Mouse (Mus musculus) forebrain, postnatal 0 days (tissue): ENCODE data around the gene Usp42. TPM values are rescaled to one million over a fixed set of nuclear protein-coding genes. Genes with fewer than 3 reads are reported as not detected.

ENCODE experiments used
- ATAC-seq: fragments of 200-750 bp; cut with Nextera tagmentation; 2 replicates; pipeline ENCODE4 v1.8.0; 2017; ENCODE audit warnings: mild to moderate bottlenecking, moderate library complexity
- DNase-seq: peaks from one replicate; pipeline ENCODE4 v3.0.0-alpha.2; 2015
- H3K27ac ChIP-seq: fragments of 300-500 bp; sonication (generic); 2 replicates; pipeline ENCODE4 v1.5.1; 2014; ENCODE audit warnings: low read depth, mild to moderate bottlenecking, antibody characterized with exemption, low read length, moderate library complexity, mixed read lengths
- H3K27me3 ChIP-seq: fragments of 300-500 bp; sonication (generic); 2 replicates; pipeline ENCODE4 v1.6.1; 2014; ENCODE audit warnings: mild to moderate bottlenecking, low read length, mixed read lengths; ENCODE audit not compliant: insufficient read depth
- H3K36me3 ChIP-seq: fragments of 300-500 bp; sonication (generic); 2 replicates; pipeline ENCODE4 v1.6.1; 2014; ENCODE audit warnings: mild to moderate bottlenecking, moderate library complexity; ENCODE audit not compliant: insufficient read depth
- H3K4me1 ChIP-seq: fragments of 300-500 bp; sonication (generic); 2 replicates; pipeline ENCODE4 v1.6.1; 2014; ENCODE audit warnings: antibody characterized with exemption; ENCODE audit not compliant: insufficient read depth
- H3K4me2 ChIP-seq: fragments of 300-500 bp; sonication (generic); 2 replicates; pipeline ENCODE4 v1.6.1; 2014; ENCODE audit warnings: low read depth, mild to moderate bottlenecking, moderate library complexity
- H3K4me3 ChIP-seq: fragments of 300-500 bp; sonication (generic); 2 replicates; pipeline ENCODE4 v1.5.1; 2014; ENCODE audit warnings: low read depth, low read length, mixed read lengths
- H3K9ac ChIP-seq: fragments of 300-500 bp; sonication (generic); 2 replicates; pipeline ENCODE4 v1.6.1; 2014; ENCODE audit warnings: mild to moderate bottlenecking
- H3K9me3 ChIP-seq: fragments of 300-500 bp; sonication (generic); 2 replicates; pipeline ENCODE4 v1.6.1; 2016; ENCODE audit warnings: low read length
- CTCF ChIP-seq: sonication (generic); IDR thresholded peaks from 2 replicates; pipeline ENCODE4 v1.5.1; 2016; ENCODE audit warnings: antibody characterized with exemption, control low read depth, low read depth
- WGBS: fragments of 180-500 bp; shearing (Covaris S2); extraction: QIAGEN DNeasy Blood & Tissue Kit; methylation state at CpG from one replicate; pipeline ENCODE4 v1.1.7; 2014; 5-methylcytosine and 5-hydroxymethylcytosine counted together
- polyA plus RNA-seq: library from polyadenylated mRNA; unstranded; fragments of >200 nt; fragmentation: Nextera tagmentation; extraction: Ambion mirVana; gene quantifications from 2 replicates; pipeline ENCODE4 v1.2.1, GENCODE M21; 2015
- total RNA-seq: library from RNA; depleted of rRNA; stranded (reverse); fragments of >200 nt; gene quantifications from 2 replicates; pipeline ENCODE4 v1.2.3, GENCODE M21; 2014

Gene Usp42
- total and polyA plus RNA-seq, 2 experiments from 2014 or later: 16.8 to 25.1 TPM

- DNase-seq: no peak
- Histone ChIP-seq H3K4me1 (peaks cover 11% of the 10 kb centered on the region), H3K4me3 (peak overlapping the region; percentile 97), H3K27me3 (no peaks in the 10 kb centered on the region), H3K4me2 (peak overlapping the region; percentile 88), H3K9me3 (no peaks in the 10 kb centered on the region), H3K36me3 (peaks cover 5% of the 10 kb centered on the region; the same call in 1 of the 2 replicates), H3K27ac (peak overlapping the region; percentile 85), H3K9ac (peak overlapping the region; percentile 86)
- ATAC-seq: peak; percentile 11; the same call in 1 of the 2 replicates
- no peak for TF ChIP-seq CTCF
- WGBS: 1% methylated on average over 40 of the region's 82 CpGs
Measured at GRCm38 (mm10) chr5:143731483-143732112, 482 bp downstream of the Usp42 start.

DNA sequence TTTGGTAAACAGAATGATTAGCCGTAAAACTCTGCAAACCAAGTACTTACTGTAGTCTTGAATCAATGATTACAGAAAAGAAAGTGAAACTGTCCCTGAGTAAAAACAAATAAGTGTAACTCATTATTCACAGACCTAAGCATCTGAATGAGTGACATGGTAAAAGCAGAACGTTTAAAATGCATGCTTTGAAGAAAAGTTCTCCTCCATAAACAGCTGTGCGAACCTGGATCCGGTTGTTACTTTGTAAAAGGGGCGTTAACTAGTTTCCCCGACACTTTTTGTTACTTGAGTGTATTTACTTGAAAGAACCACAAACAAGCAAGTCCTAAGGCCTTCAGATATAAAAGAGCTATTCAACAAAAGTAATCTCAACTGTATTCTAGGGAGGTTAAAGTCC is 1.2 kb downstream of the Usp42 start:
- ATAC-seq: no peak
- Histone ChIP-seq H3K27ac (no peak overlapping the region), H3K4me2 (peak overlapping the region; percentile 88), H3K4me3 (peak overlapping the region; percentile 97), H3K36me3 (peaks cover 11% of the 10 kb centered on the region), H3K4me1 (peaks cover 11% of the 10 kb centered on the region), H3K9ac (peak overlapping the region; percentile 86; the same call in 1 of the 2 replicates), H3K9me3 (no peaks in the 10 kb centered on the region), H3K27me3 (no peaks in the 10 kb centered on the region)
- DNase-seq: no peak
- 7% methylated on average over 6 of the region's 6 CpGs for WGBS
- no peak for TF ChIP-seq CTCF

- H3K27me3 ChIP-seq: no peaks in the 10 kb centered on the region
- peak; percentile 41; the same call in 1 of the 2 replicates for TF ChIP-seq CTCF
- H3K27ac ChIP-seq: no peak overlapping the region
- H3K36me3 ChIP-seq: peaks cover 90% of the 10 kb centered on the region
- H3K4me2 ChIP-seq: no peak overlapping the region
- ATAC-seq (peak; percentile 77), DNase-seq (peak; percentile 64)
- no peak overlapping the region for H3K4me3 ChIP-seq
- H3K9ac ChIP-seq: no peak overlapping the region
- WGBS: 76% methylated on average over 7 of the region's 7 CpGs
- no peaks in the 10 kb centered on the region for H3K9me3 ChIP-seq
- no peaks in the 10 kb centered on the region for H3K4me1 ChIP-seq
Measured at GRCm38 (mm10) chr5:143721962-143722361, 10.1 kb downstream of the Usp42 start.

DNA sequence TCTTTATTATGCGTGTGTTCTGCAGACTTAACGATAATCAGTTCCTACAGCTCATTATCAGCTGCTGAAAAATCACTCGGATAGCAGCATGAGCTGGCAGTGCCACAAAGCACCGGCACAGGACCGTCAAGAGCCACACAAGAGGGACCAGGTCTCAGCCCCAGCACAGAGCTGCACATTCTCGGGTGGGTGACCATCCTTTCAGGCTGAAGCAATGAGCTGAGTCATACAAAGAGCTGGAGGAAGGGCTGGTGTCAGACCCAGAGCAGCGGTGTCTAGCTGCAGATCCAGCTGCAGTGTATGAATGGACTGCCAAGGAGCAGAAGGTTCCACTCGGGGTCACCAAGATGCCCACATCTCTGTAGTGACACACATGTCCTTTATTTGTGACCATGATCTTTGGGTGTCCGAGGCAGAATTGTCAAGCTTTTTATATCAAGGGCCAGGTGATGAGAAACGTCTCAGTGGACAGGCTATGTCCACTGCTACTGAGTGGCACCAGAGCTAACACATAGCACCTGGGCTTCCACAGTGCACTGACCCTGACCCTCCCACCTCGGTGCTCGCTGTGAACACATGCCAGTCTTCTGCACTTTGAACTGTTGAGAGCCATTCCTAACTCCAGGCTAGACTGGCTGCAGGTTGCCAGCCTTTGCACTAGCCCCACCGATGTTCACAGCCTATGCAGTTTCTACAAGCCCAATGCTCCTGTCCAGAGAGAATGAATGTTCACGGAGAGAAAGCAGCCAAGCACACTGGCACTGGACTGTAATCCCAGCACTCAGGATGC is 19.9 kb downstream of the Usp42 start:
- no peak overlapping the region for H3K4me2 ChIP-seq
- TF ChIP-seq CTCF: no peak
- 80% methylated on average over 14 of the region's 14 CpGs for WGBS

DNA sequence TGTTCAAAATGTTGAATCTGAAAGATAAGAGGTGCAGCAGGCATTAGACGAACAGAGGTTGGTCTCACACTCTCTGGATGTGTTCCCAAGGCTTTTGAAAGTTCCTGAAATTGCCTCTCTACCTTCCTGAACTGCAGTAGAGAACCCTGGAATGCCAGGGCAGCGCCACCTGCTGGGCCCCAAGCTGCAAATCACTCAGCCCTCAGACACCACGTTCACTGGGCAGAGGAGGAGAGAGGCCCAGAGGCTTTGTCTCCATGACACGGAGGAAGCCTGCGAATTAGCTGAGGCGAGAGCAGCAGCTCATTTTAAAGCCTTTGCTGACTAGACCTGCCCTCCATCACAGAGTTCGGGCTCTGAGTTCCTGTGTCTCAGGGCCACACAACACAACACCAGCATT is 20.8 kb downstream of the Usp42 start:
- 13% methylated on average over 7 of the region's 7 CpGs for WGBS
- peak; percentile 93 for TF ChIP-seq CTCF
- peak; percentile 90 for ATAC-seq

More for the DNA sequence above, 19.9 kb downstream of the Usp42 start:
- ATAC-seq (no peak), DNase-seq (no peak)
- Histone ChIP-seq H3K4me3 (no peak overlapping the region), H3K27ac (no peak overlapping the region), H3K9me3 (no peaks in the 10 kb centered on the region), H3K9ac (no peak overlapping the region), H3K27me3 (no peaks in the 10 kb centered on the region), H3K4me1 (no peaks in the 10 kb centered on the region), H3K36me3 (peaks cover 83% of the 10 kb centered on the region)

DNA sequence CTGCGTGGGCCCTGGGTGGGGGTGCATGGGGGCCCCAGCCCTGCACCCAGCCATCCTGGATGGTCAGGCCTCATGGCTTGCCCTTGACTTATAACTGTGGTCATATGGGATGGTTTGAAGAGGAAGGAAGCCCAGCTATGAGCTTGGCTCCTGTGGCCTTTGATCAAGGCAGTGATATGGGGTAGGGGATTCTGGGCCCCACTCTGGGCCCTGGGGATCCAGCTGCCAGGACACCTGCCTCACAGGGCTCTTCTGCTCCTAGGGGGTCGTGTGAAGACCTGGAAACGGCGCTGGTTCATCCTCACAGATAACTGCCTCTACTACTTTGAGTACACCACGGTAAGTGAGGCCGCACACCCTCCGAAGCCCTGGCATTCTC is 25.3 kb downstream of the Usp42 start:
- no peak for DNase-seq
- ATAC-seq: no peak
- Histone ChIP-seq H3K9me3 (no peaks in the 10 kb centered on the region), H3K36me3 (peaks cover 61% of the 10 kb centered on the region), H3K4me1 (no peaks in the 10 kb centered on the region), H3K9ac (no peak overlapping the region), H3K27me3 (no peaks in the 10 kb centered on the region), H3K4me2 (no peak overlapping the region), H3K4me3 (no peak overlapping the region), H3K27ac (no peak overlapping the region)
- WGBS: 91% methylated on average over 7 of the region's 7 CpGs
- no peak for TF ChIP-seq CTCF

More for the DNA sequence above, 20.8 kb downstream of the Usp42 start:
- Histone ChIP-seq H3K4me1 (no peaks in the 10 kb centered on the region), H3K36me3 (peaks cover 80% of the 10 kb centered on the region), H3K27ac (no peak overlapping the region), H3K27me3 (no peaks in the 10 kb centered on the region), H3K4me3 (no peak overlapping the region), H3K9ac (no peak overlapping the region), H3K4me2 (no peak overlapping the region), H3K9me3 (no peaks in the 10 kb centered on the region)
- peak; percentile 83 for DNase-seq
